Mouse (Mus musculus) Patski (cell line): Measurements from ENCODE around the gene Ankrd36. TPM values are rescaled to one million over a fixed set of nuclear protein-coding genes. Genes with fewer than 3 reads are reported as not detected.
A peak's percentile ranks its signal among the peaks of the same experiment; 100 is the strongest.

ENCODE experiments used
- ATAC-seq: fragments of 100-300 bp; one replicate; pipeline ENCODE4 v1.8.0; 2021
- CTCF ChIA-PET: fragments of 350-600 bp; sonication (Branson Sonifier 250); formaldehyde crosslinking; loops from one replicate; lab custom pipeline; 2022; ENCODE audit warnings: inconsistent platforms; lab: Charles Lee
- POLR2A ChIA-PET: fragments of 350-600 bp; sonication (Branson Sonifier 250); formaldehyde crosslinking; loops from one replicate; lab custom pipeline; 2022; ENCODE audit warnings: antibody characterized with exemption, inconsistent platforms; lab: Charles Lee
- DNase-seq: peaks from one replicate; pipeline ENCODE4 v3.0.0-alpha.2; 2011; ENCODE audit warnings: low read depth, low spot score
- H3K27me3 ChIP-seq: fragments of 371-371 bp; one replicate; pipeline ENCODE4 v1.5.1; 2021
- CTCF ChIP-seq: fragments of 100-300 bp; IDR thresholded peaks from one replicate; pipeline ENCODE4 v1.5.1; 2021
- in situ Hi-C: fragments of 300-500 bp; cut with MboI; formaldehyde crosslinking; loops from 3 replicates; pipeline ENCODE4 v1.11.1; 2018; ENCODE audit warnings: low pct_unique_long_range_greater_than_20kb, mixed read lengths
- polyA plus RNA-seq: library from polyadenylated mRNA; unstranded; gene quantifications from one replicate; pipeline ENCODE4 v1.2.3, GENCODE M21; 2021

Gene Ankrd36
- polyA plus RNA-seq, 1 experiment from 2014 or later = not detected

DNA sequence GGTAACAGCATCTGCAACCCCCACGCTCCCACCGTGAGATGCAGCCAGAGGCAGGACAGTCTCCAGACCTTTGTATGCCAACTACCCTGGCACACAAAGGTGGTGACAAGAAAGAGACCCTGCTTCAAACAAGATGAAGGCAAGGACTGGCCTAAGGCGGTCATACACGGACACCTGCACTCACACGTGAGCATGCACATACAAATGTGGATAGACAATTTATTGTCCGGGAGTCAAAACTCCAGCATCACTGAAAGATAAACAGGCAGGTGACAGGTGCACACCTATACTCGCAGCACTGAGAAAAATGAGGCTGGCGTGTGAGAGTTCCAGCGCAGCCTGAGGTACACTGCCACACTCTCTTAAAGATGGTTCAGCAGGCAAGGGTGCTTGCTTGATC lies 136.5 kb downstream of the Ankrd36 start:
- CTCF ChIA-PET = interaction anchor here (1.4 kb wide), 1 partner anchor 15 kb away, joined by 3 read pairs; no protein-coding TSS in a partner anchor
- POLR2A ChIA-PET = no interaction called here
- no peaks in the 10 kb centered on the region for H3K27me3 ChIP-seq
- in situ Hi-C loops = no loop called here
- ATAC-seq = no peak
- TF ChIP-seq CTCF = no peak
- no peak for DNase-seq

DNA sequence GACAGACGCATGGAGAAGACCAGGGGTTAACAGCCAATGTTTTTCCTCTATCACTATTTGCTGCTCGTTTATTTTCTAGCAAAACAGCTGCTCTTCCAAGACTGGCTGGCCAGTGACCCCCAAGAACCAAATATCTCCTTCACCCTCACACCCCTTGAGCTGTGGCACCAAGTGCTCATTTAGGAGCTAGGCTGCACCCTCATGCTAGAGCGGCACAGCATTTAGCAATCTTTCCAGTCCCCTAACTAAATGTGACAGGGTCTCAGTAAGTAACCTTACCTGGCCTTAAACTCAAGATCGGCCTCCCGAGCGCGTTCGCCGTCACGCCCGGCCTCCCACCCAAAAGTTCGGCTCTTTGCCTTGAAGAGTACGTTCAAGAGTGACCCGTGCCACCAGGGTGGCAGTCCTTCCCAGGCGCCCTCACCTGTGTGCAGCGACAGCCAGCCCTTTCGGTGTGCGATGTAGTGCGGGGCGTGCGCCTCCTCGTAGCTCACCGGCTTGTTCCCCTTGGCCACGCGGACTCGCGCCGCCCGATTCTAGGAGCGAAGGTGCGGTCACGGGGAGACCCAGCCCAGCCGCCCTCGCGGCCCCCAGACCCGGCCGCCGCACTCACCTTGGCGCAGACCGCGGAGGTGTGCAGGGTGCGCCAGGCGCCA lies 137.5 kb downstream of the Ankrd36 start:
- DNase-seq (no peak), ATAC-seq (no peak)
- TF ChIP-seq CTCF = no peak
- H3K27me3 ChIP-seq = no peaks in the 10 kb centered on the region
- CTCF ChIA-PET = interaction anchor here (1.4 kb wide), 1 partner anchor 16 kb away, joined by 3 read pairs; no protein-coding TSS in a partner anchor
- POLR2A ChIA-PET = interaction anchor here (1.2 kb wide), 1 partner anchor 21 kb away, joined by 3 read pairs; no protein-coding TSS in a partner anchor
- in situ Hi-C loops = no loop called here

DNA sequence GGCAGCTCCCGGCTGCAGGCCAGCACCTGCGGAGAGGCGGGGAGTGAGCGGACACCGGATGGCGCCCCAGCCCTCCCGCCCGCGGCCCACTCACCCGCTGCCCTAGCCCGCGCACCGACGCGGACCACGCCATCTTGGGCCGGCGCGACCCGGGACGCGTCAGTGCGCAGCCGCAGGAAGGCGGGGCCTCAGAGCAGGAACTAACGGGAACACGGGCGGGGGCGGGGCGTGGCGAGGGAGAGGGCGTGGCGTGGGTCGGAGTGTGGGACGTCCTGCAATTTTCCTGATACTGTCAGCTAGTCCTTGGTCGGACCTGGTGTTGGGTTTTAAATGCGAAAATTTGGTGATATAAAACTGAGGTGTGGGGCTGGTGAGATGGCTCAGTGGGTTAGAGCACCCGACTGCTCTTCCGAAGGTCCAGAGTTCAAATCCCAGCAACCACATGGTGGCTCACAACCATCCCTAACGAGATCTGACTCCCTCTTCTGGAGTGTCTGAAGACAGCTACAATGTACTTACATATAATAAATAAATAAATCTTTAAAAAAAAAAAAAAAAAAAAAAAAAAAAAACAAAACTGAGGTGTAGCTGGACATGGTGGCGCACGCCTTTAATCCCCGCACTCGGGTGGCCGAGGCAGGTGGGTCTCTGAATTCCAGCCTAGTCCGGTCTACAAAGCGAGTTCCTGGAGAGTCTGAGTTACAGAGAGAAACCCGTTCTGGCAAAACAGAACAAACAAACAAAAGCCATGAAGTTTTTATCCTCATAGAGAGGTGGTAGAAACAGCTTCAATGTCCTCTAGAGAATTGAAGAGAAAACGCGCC lies 138.3 kb downstream of the Ankrd36 start:
- in situ Hi-C loops = no loop called here
- no peak for TF ChIP-seq CTCF
- ChIA-PET POLR2A (interaction anchor here (1.2 kb wide), 1 partner anchor 20 kb away, joined by 3 read pairs; no protein-coding TSS in a partner anchor), CTCF (interaction anchor here (1.7 kb wide), 1 partner anchor 11 kb away, joined by 6 read pairs; no protein-coding TSS in a partner anchor)
- DNase-seq (peak; percentile 41), ATAC-seq (peak; percentile 79)
- H3K27me3 ChIP-seq = no peaks in the 10 kb centered on the region

DNA sequence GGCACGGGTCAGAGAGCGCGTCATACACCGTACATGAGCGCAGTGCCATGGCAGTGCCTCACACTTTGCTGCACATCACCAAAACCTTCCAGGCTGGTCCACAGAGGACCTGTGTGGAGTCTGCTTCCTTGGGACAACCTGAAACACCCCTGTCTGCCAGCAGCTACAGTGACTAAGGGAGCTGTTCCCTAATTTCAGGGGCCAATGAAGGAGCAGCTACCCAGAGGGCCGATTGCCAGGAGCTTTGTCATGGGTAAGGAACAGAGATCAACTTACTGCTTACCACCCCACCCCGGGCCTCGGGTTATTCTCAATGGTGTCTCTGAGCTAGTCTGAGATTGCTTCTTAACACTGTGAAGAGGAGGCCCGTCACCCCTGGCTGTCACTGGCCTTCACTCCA lies 145.7 kb downstream of the Ankrd36 start:
- in situ Hi-C loops = no loop called here
- no peak for TF ChIP-seq CTCF
- ATAC-seq = no peak
- CTCF ChIA-PET = no interaction called here
- H3K27me3 ChIP-seq = no peaks in the 10 kb centered on the region
- DNase-seq = no peak
- POLR2A ChIA-PET = no interaction called here

DNA sequence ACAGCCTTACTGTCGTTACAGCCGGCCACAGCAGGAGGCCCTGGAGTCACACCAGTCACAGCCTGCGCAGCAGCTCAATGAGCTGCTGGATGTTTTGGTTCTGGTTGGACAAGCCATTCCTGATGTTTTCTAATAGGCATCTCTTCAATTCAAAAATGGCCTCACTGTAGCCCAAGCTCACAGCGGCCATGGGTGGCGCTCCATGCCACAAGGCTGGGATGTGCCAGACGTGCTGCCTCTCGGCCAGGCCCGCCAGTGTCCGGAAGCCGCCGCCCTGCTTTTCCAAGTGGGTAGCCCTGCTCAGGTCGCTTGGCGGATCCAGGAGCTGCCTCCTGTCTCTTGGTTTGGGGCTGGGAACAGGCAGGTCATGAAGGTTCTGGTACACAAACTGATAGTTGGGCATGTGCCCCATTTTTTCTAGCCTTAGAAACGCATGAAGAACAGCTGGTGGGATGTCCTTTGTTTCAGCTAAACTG lies 146.2 kb downstream of the Ankrd36 start, which contains the start of gene Mrps24:
Mrps24 (minus strand) TSS at position 51 of the 476 bp plus-strand sequence.
- no peaks in the 10 kb centered on the region for H3K27me3 ChIP-seq
- in situ Hi-C loops = no loop called here
- TF ChIP-seq CTCF = no peak
- POLR2A ChIA-PET = no interaction called here
- ATAC-seq (no peak), DNase-seq (no peak)
- CTCF ChIA-PET = no interaction called here

DNA sequence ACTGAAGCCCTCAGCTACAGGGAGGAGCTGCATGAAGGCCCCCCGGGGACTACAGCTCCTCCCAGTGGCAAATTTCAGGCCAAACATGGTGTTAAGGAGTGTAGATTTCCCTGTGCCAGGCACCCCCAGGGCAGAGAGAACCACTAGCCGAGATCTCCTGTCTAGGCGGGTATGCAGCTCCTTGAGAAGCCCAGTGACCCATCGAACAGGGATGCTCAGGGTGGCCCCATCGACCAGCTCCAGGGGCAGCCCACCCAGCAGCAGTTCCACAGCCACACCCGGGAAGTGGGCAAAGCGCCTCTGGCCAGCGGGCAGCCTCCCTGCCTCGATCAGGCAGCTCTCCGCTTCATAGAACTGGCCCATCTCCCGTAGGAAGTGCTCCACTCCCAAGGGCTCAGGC lies 146.8 kb downstream of the Ankrd36 start:
- DNase-seq (no peak), ATAC-seq (no peak)
- no peaks in the 10 kb centered on the region for H3K27me3 ChIP-seq
- in situ Hi-C loops = no loop called here
- ChIA-PET POLR2A (no interaction called here), CTCF (no interaction called here)
- no peak for TF ChIP-seq CTCF

DNA sequence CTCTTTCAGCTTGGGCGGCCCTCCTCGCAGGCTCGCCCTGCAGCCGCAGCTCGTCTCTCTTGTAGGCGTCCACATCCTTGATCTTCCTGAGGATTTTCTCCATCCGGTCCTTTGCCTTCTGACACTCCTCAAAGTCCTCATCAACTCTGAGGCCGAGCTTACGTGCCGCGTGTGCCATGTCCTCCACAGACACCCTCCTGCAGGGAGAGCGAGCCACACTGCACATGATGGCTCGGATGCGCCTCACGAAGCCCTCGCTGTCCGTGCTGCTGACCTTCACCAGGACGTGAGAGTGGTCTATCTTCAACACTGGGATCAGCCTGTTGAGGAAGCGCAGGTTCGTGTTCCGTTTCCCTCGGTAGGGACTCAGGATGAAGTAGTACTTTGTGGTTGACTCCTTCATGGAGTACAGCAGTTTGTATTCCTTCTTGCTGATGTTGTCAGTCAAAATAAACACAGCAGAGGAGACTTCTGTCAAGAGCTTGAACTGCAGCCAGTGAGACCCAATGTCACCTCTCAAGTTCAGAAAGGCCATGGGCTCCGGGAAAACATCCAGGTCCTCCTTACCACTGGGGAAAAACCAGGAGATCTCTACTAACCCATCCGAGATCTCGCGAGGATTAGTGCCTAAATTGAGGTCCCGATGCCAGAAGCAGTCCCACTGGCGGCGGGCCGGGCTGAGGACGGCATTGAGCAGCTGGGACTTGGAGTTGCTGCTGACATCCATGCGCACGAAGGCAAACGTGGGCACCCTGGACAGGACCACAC lies 147.6 kb downstream of the Ankrd36 start:
- no peak for TF ChIP-seq CTCF
- DNase-seq = no peak
- POLR2A ChIA-PET = no interaction called here
- no peak for ATAC-seq
- CTCF ChIA-PET = interaction anchor here (1.7 kb wide), 1 partner anchor 18 kb away, joined by 4 read pairs; no protein-coding TSS in a partner anchor
- no peaks in the 10 kb centered on the region for H3K27me3 ChIP-seq
- in situ Hi-C loops = no loop called here

DNA sequence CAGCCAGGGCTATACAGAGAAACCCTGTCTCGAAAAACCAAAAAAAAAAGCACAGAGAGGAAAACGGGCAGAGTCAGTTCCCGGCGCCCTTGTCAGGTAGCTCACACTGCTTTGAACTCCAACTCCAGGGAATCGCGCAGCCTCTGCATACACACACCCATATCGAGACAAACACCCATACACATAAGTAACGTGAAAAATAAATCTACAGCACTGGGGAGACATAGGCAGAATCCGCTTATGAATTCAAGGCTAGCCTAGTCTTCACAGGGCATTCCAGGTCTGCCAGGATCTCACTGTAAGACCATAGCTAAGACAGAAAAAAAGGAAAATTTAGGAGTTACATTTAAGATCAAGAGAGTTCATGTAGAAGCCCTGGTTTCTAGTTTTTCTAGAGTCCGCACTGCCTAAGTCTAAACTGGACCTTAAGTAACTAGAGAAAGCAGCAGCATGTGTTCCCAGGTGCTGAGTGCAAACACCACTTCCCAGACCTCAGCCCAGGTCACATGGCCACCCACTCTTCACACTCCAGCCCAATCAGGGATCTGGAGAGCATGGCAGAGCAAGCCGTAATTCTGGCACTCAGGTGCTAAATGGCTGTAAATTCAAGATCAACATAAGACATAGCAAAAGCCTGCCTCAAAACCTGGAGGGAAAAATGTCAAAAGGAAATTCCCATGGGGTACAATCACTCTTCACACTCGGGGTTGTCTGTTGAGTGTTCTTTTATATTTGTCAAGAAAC lies 149.3 kb downstream of the Ankrd36 start:
- TF ChIP-seq CTCF = no peak
- ATAC-seq = no peak
- no peaks in the 10 kb centered on the region for H3K27me3 ChIP-seq
- ChIA-PET CTCF (interaction anchor here (1.0 to 1.7 kb wide), 3 partner anchors 8 to 16 kb away, joined by 3 to 6 read pairs (median 4); no protein-coding TSS in a partner anchor), POLR2A (no interaction called here)
- DNase-seq = no peak
- in situ Hi-C loops = no loop called here

DNA sequence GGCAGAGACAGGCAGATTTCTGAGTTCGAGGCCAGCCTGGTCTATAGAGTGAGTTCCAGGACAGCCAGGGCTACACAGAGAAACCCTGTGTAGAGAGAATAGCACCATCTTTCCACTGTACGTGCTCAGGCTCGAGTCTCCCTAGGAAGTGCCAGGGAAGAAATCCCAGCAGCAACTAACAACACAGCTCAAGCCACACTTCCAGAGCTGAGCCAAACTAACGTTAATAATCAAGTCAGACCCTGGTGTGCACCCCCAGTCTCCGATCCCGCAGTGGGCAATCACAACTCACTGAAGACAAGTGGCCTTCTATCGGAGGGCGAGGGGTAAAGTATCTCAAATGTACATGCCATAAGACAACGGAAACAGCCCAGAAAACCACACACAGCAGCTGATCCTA lies 160.1 kb downstream of the Ankrd36 start:
- POLR2A ChIA-PET = interaction anchor here (0.6 kb wide), 1 partner anchor 10 kb away, joined by 5 read pairs; no protein-coding TSS in a partner anchor
- CTCF ChIA-PET = interaction anchor here (2.0 kb wide), 1 partner anchor 12 kb away, joined by 4 read pairs; no protein-coding TSS in a partner anchor
- DNase-seq = no peak
- in situ Hi-C loops = no loop called here
- no peak for TF ChIP-seq CTCF
- ATAC-seq = no peak
- no peaks in the 10 kb centered on the region for H3K27me3 ChIP-seq
